Mouse (Mus musculus): ENCODE data around the gene Tcaf3.

GRCm38 (mm10) chr6:42583488-42583872, 14.0 kb downstream of the Tcaf3 start:
- TF ChIP-seq CTCF (IDR thresholded peaks at IDR 0.05; ENCODE audit: extremely low read depth, insufficient read depth, insufficient read length, insufficient replicate concordance) (peak; percentile 26; the same call in 1 of the 2 replicates), POLR2A (IDR thresholded peaks at IDR 0.05; ENCODE audit: low read depth, low read length) (no peak)
